Mouse (Mus musculus) small intestine, adult 2 months (tissue): Measurements from ENCODE around the gene Nav2. TPM values are rescaled to one million over a fixed set of nuclear protein-coding genes. Genes with fewer than 3 reads are reported as not detected.

Experiments
- H3K27ac ChIP-seq: fragments of 200-500 bp; 2 replicates; pipeline ENCODE4 v1.5.1; 2012; ENCODE audit warnings: low read depth, low read length, control low read depth, inconsistent platforms; ENCODE audit not compliant: insufficient read depth
- H3K27me3 ChIP-seq: fragments of 200-500 bp; 2 replicates; pipeline ENCODE4 v1.6.1; 2012; ENCODE audit warnings: mild to moderate bottlenecking, moderate library complexity, low read length, inconsistent platforms; ENCODE audit not compliant: control insufficient read depth, insufficient read depth
- H3K36me3 ChIP-seq: fragments of 200-500 bp; 2 replicates; pipeline ENCODE4 v1.6.1; 2012; ENCODE audit warnings: mild to moderate bottlenecking, low read length, control low read depth, inconsistent platforms; ENCODE audit not compliant: control insufficient read depth, insufficient read depth
- H3K4me1 ChIP-seq: fragments of 200-500 bp; 2 replicates; pipeline ENCODE4 v1.6.1; 2012; ENCODE audit warnings: low read length, inconsistent platforms, mixed read lengths; ENCODE audit not compliant: control insufficient read depth, insufficient read depth, insufficient read length
- H3K4me3 ChIP-seq: fragments of 200-500 bp; 2 replicates; pipeline ENCODE4 v1.5.1; 2012; ENCODE audit warnings: low read depth, mild to moderate bottlenecking, control low read depth, inconsistent platforms, low read length, moderate library complexity
- CTCF ChIP-seq: fragments of 200-500 bp; IDR thresholded peaks from 2 replicates; pipeline ENCODE4 v1.5.1; 2012; ENCODE audit warnings: low read depth, mild to moderate bottlenecking, control low read depth, inconsistent platforms, low read length, moderate library complexity, mixed read lengths; ENCODE audit not compliant: insufficient replicate concordance, insufficient read length; ENCODE audit errors: extremely low read depth
- POLR2A ChIP-seq: fragments of 200-500 bp; IDR thresholded peaks from 2 replicates; pipeline ENCODE4 v1.6.1; 2012; ENCODE audit warnings: low read depth, mild to moderate bottlenecking, control low read depth, inconsistent platforms, low read length, moderate library complexity
- WGBS: fragments of 180-500 bp; shearing (Covaris S2); methylation state at CpG from one replicate; pipeline ENCODE4 v1.1.7; 2018; 5-methylcytosine and 5-hydroxymethylcytosine counted together
- polyA plus RNA-seq: library from polyadenylated mRNA; depleted of rRNA; stranded (reverse); fragments of >200 nt; gene quantifications from 2 replicates; pipeline ENCODE4 v1.2.3, GENCODE M21; 2012

Nav2 gene
- polyA plus RNA-seq, 1 experiment, result 8.5 TPM

DNA sequence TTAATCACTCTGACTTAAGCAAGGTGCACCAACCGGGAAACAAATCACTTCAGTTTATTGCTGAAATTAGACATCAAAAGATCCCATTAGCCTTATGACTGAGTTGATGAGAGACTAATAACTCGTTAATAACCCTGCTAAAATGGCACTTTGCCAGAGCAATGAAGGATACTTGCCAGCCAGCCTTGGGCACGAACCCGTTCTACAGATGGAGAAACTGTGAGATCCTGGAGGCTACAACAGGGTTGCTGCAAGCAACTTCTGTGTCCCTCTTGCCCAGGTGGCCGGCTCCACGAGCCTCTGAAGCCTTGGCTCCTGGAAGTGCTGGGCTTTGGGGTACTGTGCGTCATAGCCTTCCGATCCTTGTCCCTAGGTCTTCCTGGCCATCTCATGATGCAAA, 681.1 kb downstream of the Nav2 start:
- Histone ChIP-seq H3K4me3 (no peak overlapping the region), H3K27me3 (no peaks in the 10 kb centered on the region), H3K4me1 (no peaks in the 10 kb centered on the region), H3K36me3 (peaks cover 7% of the 10 kb centered on the region), H3K27ac (no peak overlapping the region)
- TF ChIP-seq POLR2A (no peak), CTCF (no peak)
- WGBS, result 68% methylated on average over 8 of the region's 8 CpGs

DNA sequence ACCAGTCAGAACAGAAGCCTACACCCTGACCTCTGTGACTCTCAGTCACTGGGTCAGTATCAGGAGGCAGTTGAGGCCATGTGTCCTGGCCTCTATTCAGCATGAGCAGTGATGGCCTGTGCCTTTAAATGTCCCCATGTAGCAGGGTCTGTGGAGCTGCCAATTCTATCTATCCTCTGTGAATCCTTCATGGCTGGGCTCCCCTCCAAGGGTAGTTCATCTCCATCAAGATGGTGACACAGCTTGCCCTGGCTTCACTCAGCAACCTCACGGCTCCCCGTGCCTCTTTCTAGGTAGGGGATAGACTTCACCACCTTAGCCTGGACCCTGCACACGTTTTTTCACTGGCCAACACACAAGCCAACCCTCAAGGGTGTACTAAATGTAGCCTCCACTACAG, 689.3 kb downstream of the Nav2 start:
- Histone ChIP-seq H3K36me3 (peaks cover 10% of the 10 kb centered on the region), H3K4me1 (no peaks in the 10 kb centered on the region), H3K27ac (no peak overlapping the region), H3K27me3 (no peaks in the 10 kb centered on the region), H3K4me3 (no peak overlapping the region)
- no peak for TF ChIP-seq POLR2A
- TF ChIP-seq CTCF, result no peak
- 80% methylated on average over 3 of the region's 3 CpGs for WGBS

GRCm38 (mm10) chr7:49598225-49598624, 689.7 kb downstream of the Nav2 start:
- TF ChIP-seq CTCF (no peak), POLR2A (no peak)
- 92% methylated on average over 13 of the region's 13 CpGs for WGBS
- Histone ChIP-seq H3K27ac (no peak overlapping the region), H3K36me3 (peaks cover 10% of the 10 kb centered on the region), H3K4me1 (no peaks in the 10 kb centered on the region), H3K4me3 (no peak overlapping the region), H3K27me3 (no peaks in the 10 kb centered on the region)

DNA sequence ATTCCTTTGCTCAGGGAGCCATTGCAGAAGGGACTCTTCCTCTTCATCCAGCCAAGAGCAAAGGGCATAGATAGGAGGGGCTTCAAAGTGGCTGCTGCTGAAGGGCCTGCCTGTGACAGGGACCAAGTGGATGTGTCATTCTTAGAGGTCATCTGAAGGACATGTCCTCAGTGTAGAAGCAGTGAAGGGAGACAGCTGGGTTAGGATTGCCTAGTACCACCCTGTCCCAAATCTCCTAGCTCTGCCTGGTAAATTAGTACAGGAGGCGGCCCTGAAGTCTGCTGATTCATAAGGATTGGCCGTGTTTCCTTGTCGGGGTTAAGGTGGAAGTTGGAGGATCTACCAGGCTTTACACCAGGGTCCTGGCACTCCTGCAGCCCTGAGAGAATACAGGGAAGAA, 691.4 kb downstream of the Nav2 start:
- no peaks in the 10 kb centered on the region for H3K4me1 ChIP-seq
- H3K4me3 ChIP-seq, result no peak overlapping the region
- WGBS, result 85% methylated on average over 3 of the region's 3 CpGs
- TF ChIP-seq CTCF (no peak), POLR2A (no peak)
- H3K27me3 ChIP-seq, result no peaks in the 10 kb centered on the region
- no peak overlapping the region for H3K27ac ChIP-seq
- H3K36me3 ChIP-seq, result peaks cover 8% of the 10 kb centered on the region

GRCm38 (mm10) chr7:49601191-49601975, 692.9 kb downstream of the Nav2 start:
- no peaks in the 10 kb centered on the region for H3K27me3 ChIP-seq
- no peak overlapping the region for H3K4me3 ChIP-seq
- TF ChIP-seq POLR2A (no peak), CTCF (peak; percentile 77; the same call in 1 of the 2 replicates)
- 43% methylated on average over 13 of the region's 13 CpGs for WGBS
- peak overlapping the region; percentile 28; the same call in 1 of the 2 replicates for H3K27ac ChIP-seq
- no peaks in the 10 kb centered on the region for H3K4me1 ChIP-seq
- peaks cover 6% of the 10 kb centered on the region for H3K36me3 ChIP-seq

GRCm38 (mm10) chr7:49604244-49604643, 695.7 kb downstream of the Nav2 start:
- H3K27ac ChIP-seq, result no peak overlapping the region
- H3K36me3 ChIP-seq, result peaks cover 2% of the 10 kb centered on the region; the same call in 1 of the 2 replicates
- H3K27me3 ChIP-seq, result no peaks in the 10 kb centered on the region
- WGBS, result 96% methylated on average over 14 of the region's 14 CpGs
- H3K4me3 ChIP-seq, result no peak overlapping the region
- no peaks in the 10 kb centered on the region for H3K4me1 ChIP-seq
- TF ChIP-seq POLR2A (no peak), CTCF (no peak)

DNA sequence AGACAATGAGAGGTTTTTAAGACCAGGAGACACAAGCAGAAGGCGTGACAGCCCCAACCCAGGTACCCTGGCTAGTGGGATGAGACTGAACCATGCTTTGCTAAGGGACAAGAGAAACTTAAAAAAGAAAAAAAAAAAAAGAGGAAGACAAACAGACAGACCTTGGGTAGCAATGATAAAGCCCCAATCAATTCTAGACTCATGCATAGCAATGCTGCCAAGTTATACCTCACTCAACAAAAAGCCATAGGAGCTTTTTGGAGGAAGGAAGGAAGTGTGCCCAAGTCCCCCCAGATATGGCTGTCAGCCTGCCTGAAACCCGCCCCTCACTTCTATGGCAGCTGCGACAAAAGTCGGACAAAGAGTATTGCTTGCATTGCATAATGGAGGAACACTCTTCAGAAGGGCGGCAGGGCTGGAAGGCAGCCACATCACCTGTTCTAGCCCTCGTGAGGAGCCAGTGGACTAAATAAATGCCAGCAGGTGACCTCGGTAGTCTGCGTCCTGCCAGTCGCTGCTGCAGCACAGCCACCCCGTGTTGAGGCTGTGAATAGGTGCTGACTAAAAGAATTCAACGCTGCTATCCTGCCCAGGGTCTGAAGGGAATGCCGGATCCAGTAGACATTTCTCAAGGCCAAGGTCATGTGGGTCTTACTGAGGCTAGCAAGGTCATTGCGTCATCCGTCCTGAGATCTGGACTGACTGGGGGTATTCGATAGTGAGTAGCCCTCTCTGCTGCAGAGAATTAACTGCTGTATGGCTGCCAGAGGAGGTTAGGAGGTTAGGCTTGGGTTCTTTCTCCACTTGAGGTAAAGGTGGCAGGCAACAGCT, 696.7 kb downstream of the Nav2 start:
- TF ChIP-seq CTCF, result no peak
- TF ChIP-seq POLR2A, result no peak
- 83% methylated on average over 15 of the region's 15 CpGs for WGBS

More for the DNA sequence above, 696.7 kb downstream of the Nav2 start:
- Histone ChIP-seq H3K4me1 (no peaks in the 10 kb centered on the region), H3K27me3 (no peaks in the 10 kb centered on the region), H3K36me3 (peaks cover 2% of the 10 kb centered on the region; the same call in 1 of the 2 replicates), H3K4me3 (no peak overlapping the region), H3K27ac (no peak overlapping the region)
